Mouse (Mus musculus) brain, embryonic 14.5 days (tissue): ENCODE measurements around the gene Zmpste24. TPM values are rescaled to one million over a fixed set of nuclear protein-coding genes. Genes with fewer than 3 reads are reported as not detected.

Experiments
- DNase-seq: peaks from one replicate; pipeline ENCODE4 v3.0.0-alpha.2; 2011; ENCODE audit warnings: low read depth
- CTCF ChIP-seq: fragments of 200-500 bp; IDR thresholded peaks from 2 replicates; pipeline ENCODE4 v1.5.1; 2012; ENCODE audit warnings: inconsistent platforms, mild to moderate bottlenecking, moderate library complexity, borderline replicate concordance; ENCODE audit not compliant: insufficient read depth, insufficient read length; ENCODE audit errors: extremely low read depth
- POLR2A ChIP-seq: fragments of 200-500 bp; IDR thresholded peaks from 2 replicates; pipeline ENCODE4 v1.6.1; 2012; ENCODE audit warnings: mild to moderate bottlenecking, inconsistent platforms, borderline replicate concordance; ENCODE audit not compliant: poor library complexity, insufficient read depth, insufficient read length, severe bottlenecking; ENCODE audit errors: extremely low read depth
- polyA plus RNA-seq: library from polyadenylated mRNA; depleted of rRNA; stranded (reverse); fragments of >200 nt; gene quantifications from 2 replicates; pipeline ENCODE4 v1.2.3, GENCODE M21; 2012

Gene Zmpste24
- polyA plus RNA-seq, 1 experiment: 19.4 TPM

GRCm38 (mm10) chr4:121025681-121026080 lies 72.4 kb downstream of the Zmpste24 start:
- TF ChIP-seq CTCF (no peak), POLR2A (no peak)
- DNase-seq: no peak

- TF ChIP-seq CTCF: no peak
- TF ChIP-seq POLR2A: no peak
- DNase-seq: no peak
Measured at GRCm38 (mm10) chr4:121023941-121024340, 74.1 kb downstream of the Zmpste24 start.

DNA sequence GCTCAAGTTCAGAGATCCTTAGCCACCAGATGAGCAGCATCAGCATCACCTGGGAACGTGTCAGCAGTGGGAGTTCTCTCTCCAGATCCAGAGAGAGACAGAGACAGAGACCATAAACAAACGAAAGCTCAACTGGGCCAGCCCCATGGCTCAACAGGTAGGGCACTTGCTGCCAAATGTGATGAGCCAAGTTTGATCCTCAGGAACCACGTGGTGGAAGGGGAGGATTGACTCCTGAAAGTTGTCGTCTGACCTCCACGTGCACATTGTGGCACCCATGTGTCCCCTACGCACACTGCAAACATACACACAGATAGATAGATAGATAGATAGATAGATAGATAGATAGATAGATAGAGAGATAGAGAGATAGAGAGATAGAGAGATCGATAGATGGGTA lies 74.6 kb downstream of the Zmpste24 start:
- DNase-seq: no peak
- TF ChIP-seq CTCF (no peak), POLR2A (no peak)

DNA sequence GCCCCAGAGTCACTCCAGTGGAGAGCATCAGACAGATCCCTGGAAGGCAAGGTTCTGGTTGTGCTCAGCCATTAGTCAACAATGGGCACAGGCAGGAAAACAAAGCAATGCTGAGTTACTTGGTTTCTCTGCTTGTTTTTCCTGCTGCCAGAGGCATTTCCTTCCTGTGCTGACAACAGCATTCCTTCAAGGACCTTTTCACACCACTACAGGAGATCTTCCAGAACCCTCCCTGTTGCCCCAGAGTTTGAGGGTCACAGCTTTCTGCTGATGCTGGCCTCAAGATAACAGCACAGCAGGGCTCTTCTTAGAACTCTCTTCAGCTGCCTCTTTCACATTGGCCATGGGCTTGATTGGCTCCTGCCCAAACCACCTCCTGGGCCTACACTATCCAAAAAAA lies 76.1 kb downstream of the Zmpste24 start:
- no peak for DNase-seq
- TF ChIP-seq POLR2A: no peak
- TF ChIP-seq CTCF: no peak

GRCm38 (mm10) chr4:121020040-121020790 lies 77.8 kb downstream of the Zmpste24 start:
- TF ChIP-seq CTCF: no peak
- no peak for TF ChIP-seq POLR2A
- no peak for DNase-seq

GRCm38 (mm10) chr4:121018250-121018649 lies 79.8 kb downstream of the Zmpste24 start:
- TF ChIP-seq CTCF (no peak), POLR2A (no peak)
- DNase-seq: no peak

DNA sequence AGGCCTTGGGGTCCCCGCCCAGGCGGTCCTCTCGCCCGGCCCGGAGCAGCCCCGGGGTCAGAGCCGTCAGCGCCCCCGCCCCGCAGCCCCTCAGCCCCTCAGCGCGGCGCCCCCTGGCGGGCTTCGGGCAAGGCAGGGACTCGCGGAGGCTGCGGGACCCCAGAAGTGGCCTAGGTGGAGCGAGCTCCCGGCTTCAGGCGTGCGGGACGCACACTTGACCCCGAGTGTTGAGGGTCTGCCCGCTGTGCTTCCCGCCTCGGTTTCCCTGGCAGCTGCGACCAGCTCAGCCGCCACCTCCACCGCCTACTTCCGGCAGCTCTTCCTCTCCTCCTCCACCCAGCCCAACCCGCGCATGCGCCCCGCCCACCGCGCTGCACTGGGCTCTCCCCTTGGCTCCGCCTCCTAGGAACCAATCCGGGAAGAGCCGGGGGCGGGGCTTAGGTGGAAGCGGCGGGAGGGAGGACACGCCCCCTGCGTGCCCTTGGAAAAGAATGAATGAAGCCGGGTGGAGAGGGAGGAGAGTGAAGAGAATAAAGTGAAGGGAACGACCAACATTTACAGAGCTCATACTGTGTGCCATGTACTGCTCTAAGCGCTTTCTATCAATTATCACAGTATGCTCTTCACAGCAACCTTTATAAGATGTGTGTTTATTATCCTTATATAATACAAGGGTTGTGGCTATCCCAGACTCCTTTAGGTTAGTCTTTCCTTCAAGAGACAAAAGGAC lies 80.9 kb downstream of the Zmpste24 start, which contains the start of gene Smap2:
Smap2 (minus strand) TSS at position 320 of the 730 bp plus-strand sequence.
- peak; percentile 82; the same call in 1 of the 2 replicates for TF ChIP-seq POLR2A
- peak; percentile 63 for TF ChIP-seq CTCF
- peak; percentile 99 for DNase-seq

DNA sequence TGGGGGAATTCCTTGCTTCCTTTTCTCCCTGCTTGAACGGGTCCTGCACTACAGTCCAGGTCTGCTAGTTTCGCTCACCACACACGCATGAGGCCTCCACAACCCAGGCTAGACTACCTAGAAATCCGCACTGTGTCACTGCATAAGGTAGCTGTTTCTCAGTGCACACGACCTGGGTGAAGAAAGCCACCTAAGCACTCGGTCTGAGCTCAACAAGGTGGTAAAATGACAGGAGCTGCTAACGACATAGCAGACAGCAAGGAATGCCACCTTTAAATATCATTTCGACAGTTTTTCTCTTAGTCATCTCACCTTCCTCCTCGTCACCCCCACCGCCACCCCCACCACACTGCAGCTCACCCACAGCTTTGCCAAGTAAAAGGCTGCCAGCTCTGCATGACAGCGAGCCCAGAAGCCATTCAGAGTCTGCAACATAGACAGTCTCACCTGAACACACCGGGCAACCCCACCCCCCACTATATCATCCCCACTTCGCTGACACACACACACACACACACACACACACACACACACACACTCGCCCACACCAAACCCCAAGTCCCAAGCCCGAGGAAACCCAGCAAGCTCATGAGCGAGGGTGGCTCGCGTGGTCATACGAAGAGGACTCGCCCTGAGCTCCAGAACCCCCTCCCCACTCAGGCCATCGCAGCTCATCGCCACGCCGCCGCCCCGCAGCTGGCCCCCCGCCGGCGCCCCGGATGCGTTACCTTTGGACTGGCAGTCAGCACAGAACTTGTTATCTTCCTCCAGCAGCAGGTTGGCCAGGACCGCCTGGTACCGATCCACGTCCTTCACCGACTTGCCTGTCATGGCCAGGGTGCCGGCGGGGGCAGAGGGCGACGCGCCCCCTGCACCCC lies 81.8 kb downstream of the Zmpste24 start:
- TF ChIP-seq CTCF (no peak), POLR2A (no peak)
- no peak for DNase-seq

DNA sequence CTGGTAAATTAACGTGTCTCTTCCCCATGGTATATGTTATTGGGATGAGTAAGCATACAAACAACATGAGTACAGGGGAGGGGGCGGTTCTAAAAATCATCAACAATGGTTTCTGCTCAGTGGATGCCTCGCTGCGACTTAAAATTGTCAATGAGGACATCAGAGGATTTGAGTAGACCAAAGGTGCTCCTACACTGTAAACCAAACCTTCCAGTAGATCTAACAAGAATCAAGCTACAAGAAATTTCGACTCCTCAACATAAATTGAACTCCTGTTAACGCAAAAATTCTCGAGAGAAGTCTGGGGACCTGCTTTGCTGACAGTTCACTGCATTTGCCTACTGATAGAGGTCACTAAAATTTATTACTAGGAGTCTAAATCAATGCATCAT lies 82.8 kb downstream of the Zmpste24 start:
- TF ChIP-seq CTCF (no peak), POLR2A (no peak)
- no peak for DNase-seq

DNA sequence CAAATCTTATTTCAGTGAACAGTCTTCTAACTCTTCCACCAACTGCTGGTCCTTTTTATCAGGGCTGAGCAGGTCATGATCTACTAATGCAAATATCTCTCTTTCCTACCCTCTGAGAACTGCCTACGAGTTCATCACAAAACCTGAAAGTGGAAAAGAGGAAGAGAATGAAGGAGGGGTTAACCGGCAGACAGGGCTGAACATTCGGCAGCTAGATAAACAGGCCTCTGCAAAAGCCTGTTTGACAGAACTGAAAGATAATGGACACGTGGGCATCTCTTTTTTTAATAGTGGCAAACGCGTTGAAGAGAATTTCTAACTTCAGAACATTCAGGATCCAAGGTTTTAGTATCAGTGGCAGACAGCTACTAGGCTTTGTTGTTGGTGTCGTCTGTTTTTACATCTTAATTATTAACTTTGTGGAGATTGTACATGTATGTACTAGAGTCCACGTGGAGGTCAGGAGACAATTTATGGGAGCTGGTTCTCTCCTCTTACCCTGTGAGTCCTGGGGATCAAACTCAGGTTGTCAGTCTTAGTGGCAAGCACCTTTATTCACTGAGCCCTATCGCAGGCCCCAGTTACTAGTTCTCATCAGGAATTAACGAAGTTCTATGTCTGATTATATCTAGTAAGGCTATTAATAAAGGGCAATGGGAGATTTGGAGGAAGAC lies 83.3 kb downstream of the Zmpste24 start:
- TF ChIP-seq CTCF (no peak), POLR2A (no peak)

More for the DNA sequence above, 83.3 kb downstream of the Zmpste24 start:
- no peak for DNase-seq
